Mouse (Mus musculus): ENCODE measurements at regions not wholly inside any gene's neighbourhood (a gene's known extent, or its start where the extent isn't known, plus 50 kb on each side); places are given as distances from the start of the nearest gene placed in this dataset.
"Not testable (repeated sequence)": the region's sequence is repeated elsewhere in the genome, so short reads cannot be mapped to it uniquely, and the experiment has no call there.

DNA sequence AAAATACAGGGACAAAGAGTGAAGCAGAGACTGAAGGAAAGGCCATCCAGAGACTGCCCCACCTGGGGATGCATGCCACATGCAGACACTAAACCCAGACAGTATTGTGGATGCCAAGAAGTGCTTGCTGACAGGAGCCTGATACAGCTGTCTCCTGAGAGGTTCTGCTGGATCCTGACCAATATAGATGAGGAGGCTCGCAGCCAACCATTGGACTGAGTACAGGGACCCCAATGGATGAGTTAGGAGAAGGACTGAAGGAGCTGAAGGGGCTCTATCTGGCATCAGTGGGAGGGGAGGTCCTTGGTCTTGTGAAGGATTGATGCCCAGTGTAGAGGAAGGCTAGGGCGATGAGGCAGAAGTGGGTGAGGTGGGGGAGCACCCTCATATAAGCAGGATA lies 514.4 kb downstream of the Gja1 start:
- DNase-seq (ENCODE audit: low read depth, low spot score), result not testable (repeated sequence)

DNA sequence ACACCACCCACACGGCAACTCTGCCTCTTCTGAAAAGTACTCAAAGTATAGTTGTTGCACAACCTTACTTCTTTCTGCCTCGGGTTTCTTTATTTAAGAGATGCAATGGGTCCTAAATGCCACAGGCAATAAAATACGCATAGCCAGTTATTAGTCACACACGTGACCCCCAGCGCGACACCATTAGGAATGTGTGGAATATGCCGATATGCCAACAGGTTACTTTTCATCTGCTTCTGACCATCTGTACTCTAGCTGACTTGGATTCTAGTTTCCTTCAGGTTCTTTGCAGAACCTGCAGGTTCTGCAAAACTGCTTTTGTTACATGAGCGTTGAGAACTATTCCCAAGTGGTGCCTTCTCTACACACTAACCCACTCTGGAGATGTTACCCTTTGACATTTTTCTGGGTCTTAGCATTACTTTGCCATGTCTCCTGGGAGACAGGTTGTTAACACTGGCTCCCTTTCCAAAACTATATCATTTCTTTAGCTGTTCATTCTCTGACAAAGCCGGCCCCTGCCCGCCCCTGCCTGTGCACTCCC lies 515.6 kb downstream of the Gja1 start:
- no peak for DNase-seq (ENCODE audit: low read depth, low spot score)

DNA sequence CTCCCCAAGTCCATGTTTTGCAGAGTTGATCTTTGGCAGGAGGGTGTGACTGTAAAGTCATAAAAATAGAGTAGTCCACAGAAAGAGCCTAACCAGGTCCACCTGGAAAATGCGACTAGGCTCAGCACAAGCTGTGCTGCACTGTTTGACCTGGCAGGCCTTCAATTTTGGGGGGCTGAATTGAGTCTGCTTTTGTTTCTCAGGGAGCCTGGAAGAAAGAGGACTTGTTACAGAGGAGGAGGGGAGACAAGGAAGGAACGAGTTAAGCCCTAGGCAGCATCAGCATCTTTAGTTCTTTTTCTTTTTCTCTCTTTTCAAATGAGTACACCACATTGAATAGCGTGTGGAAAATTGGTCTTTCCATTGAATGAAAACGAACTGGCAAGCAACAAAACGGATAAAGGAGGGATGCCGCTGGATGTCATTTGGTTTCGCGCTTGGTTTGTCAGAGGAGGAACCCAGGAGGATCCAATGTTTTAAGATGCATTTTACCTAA lies 516.1 kb downstream of the Gja1 start:
- no peak for DNase-seq (ENCODE audit: low read depth, low spot score)

DNA sequence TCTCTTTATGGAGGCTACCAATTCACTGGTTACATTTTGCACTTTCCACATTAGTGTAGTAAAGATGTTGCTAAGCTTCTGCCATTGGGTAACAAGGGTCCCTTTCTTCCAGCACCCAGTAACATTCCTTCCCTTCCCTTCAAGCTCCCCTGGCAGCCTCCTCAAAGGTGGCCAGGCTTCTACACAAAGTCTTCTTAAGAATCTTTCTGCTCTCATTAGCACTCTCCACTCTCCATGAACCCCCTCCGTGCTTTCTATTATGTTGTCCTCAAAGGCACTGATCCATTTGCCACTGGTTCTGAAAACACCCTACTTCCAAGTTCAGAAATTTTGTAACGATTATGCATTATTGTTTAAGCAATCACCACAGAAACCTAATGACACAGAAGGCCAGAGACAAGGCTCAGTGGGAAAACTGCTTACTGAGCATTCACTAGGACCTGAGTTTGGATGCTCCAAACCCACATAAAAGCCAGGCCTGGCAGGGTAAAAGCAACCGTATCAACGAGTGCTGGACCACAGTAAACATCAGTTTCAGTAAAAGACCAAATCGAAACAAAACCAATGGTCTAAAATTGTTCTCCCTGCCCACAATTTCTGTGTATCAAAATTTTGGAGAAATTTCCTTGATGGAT lies 522.6 kb downstream of the Gja1 start:
- DNase-seq (ENCODE audit: low read depth, low spot score), result no peak

DNA sequence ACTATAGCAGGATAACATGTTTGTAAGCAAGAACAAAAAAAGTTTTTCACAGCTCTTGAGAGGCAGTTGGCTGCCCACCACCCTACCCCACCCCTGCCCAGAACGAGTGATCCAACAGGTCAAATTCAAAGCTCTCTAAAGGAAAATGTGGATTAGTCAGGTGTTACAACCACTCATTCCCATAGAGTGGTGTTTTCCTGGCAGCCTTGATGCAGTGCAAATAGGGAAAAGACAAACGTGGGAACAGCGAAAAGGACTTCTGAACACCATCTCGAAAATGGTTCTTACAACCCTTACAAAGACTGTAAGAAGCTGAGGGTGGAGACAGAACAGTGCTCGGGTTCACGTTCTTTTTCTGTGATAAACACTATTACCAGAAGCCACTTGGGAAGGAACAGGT lies 523.8 kb downstream of the Gja1 start:
- no peak for DNase-seq (ENCODE audit: low read depth, low spot score)

DNA sequence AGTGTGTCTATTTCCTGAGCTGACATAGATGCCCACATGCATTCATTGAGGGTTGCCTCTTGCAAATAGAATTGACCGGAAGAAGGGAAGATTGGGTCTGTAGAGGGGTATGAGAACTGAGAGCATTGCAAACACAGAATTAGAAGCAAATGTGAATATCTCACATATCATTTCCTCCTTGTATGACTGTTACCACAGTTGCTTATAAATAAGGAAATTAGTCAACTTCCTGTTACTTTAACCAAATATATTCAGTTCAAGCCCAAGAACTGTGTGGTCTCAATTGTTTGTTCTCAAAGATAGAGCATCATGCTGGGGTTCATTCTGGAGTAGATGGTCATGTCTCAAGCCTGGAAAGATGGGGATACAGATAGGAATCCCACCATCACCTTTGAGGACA lies 535.6 kb downstream of the Gja1 start:
- no peak for DNase-seq (ENCODE audit: low read depth, low spot score)

DNA sequence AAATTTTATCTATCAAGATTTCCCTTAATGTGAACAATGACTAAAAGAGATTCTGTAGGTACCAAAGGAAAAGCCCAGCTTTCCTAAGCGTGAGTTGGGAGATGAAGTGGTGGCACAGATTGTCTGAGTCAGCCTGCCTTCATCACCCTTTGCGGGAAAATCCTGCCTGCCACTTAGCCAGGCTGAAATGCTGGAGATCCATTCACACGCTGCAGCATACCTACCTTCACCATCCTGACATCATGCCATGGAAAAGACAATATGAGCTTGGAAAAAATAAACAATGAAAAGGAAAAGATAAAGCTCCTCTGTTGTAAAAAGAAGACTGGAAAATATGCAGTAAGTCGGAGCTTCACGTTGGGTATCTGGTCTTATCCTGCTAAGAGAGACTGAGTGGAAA lies 537.0 kb downstream of the Gja1 start:
- DNase-seq (ENCODE audit: low read depth, low spot score), result no peak

DNA sequence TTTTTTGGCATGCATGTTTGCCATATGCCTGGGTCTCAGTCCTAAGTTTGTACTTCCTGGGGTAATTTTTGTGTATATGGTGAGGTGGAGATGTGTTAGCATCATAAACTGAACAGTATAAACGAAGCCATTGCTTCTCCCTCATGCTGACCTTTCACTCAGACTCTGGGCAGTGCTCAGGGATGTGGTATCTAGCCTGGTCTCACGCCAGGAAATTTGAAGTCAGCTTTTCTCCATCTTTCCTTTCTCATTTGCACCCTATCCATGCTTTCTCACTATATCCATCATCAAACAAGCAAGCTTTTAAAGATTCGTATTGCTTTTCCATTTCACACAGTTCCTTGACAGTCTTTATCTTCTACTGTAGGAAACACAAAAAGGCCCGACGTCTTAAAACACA lies 541.3 kb downstream of the Gja1 start:
- no peak for DNase-seq (ENCODE audit: low read depth, low spot score)

DNA sequence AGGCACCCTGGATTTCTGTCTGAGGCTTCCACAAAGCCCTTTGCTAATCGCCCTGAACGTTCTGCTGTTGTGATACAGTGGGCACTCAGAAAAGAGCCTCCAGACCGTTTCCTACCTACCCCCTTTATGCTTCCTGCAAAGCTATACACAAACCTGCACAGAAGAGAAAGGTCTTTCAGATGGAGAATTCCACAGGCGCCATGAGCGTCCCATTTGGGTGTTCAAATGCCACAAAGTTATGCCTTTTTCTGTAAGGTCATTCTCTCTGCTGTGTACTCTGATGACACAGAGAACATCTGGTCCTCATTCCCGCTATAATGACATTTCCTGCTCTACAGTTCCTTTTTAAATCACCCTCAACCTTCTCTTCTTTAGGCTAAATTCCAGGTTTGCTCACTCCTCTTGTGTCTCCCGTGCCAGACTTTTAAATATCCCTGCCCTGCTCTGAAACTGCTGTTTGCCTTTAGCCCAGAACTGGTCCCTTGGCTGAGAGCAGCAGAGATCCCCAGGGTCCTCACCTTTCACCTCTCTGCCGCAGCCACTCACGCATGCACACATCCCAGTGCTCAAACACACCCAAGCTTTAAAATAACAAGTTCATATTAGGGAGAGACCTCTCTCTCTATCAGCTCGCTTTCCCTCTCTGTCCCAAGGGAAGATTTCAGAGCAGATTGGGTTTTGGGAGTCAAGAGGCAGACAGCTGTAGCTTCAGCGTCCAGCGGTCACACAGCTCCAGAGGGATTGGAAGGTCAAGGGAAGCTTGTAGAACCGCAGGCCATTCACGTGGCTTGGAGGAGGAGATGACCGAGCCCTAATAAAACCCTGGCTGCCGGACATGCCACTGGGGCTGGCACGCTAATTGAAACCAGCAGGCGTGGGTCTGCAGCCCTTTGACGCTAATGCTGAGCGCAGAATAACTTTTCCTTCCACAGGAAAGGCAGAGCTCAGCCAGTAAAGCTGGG lies 543.9 kb downstream of the Gja1 start:
- DNase-seq (ENCODE audit: low read depth, low spot score), result no peak

DNA sequence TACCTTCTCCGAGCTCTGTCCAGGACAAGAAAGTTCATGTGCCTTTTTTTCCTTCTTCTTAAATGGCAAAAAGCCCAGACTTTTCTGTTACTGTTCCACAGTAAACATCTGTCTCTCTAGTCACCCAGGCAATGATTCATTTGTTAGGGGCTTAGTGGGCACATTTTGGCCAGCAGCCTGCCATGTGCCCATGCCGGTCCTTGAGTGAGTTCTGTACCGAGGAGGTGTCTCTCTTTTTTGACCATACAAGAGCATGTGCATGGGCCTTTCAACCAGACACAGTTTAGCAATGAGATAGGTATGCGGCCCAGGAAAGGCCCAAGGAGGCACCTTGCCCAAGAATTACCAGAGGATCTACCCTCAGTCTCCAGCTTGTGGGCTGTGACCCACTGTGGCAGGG lies 551.0 kb upstream of the Hsf2 start:
- no peak for DNase-seq (ENCODE audit: low read depth, low spot score)

DNA sequence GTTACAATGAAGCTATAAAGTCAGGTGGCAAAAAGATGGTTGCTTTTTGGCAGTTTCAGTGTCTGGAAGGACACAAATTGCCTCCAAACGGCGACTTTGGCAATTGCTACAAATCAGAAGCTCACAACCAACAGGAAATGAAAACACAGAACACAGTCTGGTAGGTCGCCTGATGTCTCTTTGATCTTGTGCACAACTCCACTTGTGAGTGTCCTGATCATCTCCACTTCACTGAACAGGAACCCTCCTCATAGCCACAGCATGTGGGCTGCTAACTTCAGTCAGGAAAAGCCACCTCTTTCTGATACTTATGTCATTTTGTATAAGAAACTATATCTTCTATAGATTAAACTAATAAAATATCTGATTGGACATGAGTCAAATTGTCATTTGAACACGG lies 544.2 kb upstream of the Hsf2 start:
- no peak for DNase-seq (ENCODE audit: low read depth, low spot score)

DNA sequence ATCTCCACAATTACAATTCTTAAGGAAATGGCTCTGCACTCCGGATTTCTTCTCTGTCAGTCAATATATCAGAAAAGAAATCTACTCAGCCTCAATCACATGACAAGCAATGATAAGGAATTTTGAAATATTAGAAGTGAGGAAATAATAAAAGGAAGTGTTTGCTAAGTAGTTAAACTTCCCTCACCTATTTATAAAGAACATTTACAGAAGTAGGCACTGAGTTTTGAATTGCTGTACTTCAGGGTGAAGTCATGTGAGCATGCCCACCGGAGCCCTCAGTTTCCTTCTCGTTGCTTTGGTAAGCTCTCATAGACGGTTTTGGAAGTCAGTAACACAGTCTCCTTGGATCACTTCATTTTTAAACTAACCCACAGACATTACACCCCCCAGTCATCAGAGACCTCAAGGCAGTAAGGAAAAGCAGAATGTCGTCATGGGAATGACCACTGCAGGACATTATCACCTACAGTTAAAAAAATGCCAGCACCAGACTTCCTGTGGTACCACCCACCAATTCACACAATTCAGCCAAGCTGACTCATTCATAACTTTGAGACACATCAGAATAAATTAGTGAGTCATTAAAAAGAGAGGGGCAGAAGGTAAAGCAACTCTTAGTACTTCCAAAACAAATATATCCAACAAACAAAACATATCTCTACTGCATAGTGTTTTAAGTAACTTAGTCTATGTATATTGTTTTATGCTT lies 541.6 kb upstream of the Hsf2 start:
- DNase-seq (ENCODE audit: low read depth, low spot score), result no peak

DNA sequence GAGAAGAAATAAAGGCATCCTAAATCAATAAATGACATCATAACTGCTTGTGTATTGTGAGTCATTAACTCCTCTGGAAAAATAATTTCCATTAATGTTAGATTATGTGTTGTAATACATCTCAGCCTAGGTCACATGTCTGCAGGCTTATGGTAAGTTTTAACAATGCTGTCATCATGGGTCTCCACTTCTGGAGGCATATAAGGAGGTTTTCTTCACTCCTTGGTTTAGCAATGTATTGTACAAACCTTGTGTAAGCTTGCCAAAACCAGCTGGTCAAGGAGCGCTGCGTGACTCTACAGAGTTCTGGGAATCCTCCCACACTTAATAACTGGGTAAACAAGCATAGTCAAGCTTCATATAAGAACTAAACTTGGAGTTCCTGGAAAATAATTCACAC lies 529.5 kb upstream of the Hsf2 start:
- DNase-seq (ENCODE audit: low read depth, low spot score), result no peak

DNA sequence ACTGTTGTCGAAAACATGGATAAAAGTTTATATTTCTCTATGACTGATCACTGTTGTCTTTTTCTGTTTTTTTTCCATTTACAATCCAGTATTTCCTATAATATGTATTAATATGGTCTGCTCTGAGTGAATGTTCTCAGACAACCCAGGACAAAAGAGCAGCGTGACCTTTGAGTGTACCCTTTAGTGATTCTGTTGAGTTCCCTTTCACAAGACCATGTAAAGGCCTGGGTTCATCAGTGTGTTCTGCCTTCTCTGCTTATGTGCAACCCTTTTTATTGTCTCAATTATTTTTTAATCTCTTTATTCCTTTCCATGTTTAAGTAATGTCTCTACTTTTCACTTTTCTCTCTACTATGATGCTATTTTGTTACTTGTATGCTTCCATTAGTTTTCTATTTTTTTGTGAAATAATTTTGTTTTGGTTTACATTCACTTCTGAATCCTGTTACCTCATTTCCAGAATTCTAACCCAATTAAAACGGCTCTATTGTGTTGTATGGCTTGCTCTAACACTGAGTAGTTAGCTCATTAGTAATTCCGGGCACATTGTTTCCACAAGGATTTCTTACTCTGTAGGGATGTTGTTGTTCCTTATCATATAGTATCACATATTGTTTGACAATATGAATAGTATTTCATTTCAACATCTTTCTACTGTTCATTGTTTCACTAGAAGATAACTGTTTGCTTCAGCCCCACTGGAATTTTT lies 523.9 kb upstream of the Hsf2 start:
- no peak for DNase-seq (ENCODE audit: low read depth, low spot score)

DNA sequence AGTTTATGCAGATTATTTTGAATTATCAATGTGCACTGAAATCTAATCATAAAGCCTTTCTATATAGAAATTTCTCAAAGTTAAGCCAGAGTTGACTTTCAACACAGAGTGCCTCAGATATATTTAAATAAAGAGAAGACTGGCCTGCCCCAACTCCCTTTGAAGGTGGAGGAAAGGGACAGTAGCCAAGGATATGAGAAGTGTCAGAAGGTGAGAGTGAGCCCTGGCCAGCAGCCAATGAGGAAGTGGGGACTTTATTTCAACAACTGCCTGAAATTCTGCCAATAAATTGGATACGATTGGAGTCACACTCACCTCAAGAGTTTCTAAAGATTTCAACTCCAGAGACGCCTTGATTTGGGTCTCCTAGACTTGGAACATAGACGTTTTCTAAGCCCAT lies 523.0 kb upstream of the Hsf2 start:
- DNase-seq (ENCODE audit: low read depth, low spot score), result no peak

DNA sequence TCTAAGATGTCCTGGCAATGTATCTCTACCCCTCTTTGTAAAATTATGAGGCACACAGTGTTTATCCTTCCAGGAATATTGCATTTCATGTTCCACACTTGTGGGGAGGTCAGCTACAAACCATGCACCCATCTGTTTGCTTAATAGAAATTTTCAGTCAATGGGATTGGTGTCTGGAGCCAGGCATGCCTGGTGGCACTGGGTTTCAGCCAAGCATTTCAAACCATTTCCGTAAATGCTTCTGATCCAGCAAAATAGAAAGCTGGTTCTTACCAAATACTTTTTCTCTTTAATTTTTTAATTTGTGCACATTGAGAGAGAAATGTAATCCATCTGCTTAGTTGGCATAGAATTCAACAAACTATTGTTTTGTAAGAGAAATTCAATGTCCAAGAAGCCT lies 517.3 kb upstream of the Hsf2 start:
- DNase-seq (ENCODE audit: low read depth, low spot score), result no peak

DNA sequence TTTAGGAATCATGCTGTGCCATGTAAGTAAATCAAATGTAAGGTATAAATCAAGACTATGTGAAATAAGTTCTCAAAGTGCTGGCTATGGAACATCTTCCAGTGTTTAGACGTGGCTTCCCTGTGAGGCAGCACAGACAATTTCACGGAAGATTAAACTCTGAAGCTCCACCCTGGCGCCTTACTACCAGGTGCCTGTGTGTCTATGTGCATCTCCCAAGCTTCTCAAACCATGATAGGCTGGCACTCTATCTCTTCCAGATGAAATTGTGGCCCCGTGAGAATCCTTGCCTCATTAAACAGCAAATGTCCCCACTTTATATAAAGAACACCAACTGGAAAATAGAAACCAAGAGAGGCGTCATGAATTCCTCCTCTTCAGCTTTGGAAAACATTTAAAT lies 511.4 kb upstream of the Hsf2 start:
- DNase-seq (ENCODE audit: low read depth, low spot score), result no peak

DNA sequence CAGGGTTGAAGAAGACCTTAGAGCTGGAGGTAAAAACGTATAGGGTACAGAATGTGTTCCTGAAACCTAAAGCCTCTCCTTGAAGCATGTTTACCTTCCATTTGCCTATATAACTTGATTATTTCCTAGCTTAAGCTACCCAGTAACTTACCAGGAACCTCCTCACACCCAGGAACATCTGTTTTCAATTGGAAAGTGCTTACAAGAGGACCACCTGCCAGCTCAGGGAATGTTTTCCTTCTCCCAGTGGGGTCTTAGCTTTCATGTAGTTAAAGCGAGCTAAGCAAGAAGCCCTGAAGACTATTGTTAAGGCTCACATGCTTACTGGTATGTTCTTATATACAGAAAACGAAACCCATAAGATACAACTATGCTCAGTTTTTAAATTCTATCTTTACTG lies 506.6 kb upstream of the Hsf2 start:
- no peak for DNase-seq (ENCODE audit: low read depth, low spot score)

DNA sequence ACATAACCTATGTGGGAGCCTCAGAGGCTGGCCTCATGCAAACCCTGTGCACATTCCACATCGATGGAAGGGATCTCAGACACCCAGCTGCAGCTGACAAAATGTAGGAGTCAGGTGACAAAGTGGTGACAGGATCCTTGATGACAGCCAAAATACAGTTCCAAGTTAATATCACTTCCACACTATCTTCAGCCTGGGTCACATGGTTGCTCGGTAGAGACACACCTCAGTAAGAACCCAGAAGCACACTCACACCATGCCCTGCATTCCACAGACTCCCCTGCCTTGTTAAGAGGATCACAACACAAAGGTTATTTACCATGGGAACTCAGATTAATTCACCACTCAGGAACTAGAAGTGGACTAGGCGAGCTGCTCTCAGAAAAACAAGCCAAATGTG lies 505.4 kb upstream of the Hsf2 start:
- no peak for DNase-seq (ENCODE audit: low read depth, low spot score)

DNA sequence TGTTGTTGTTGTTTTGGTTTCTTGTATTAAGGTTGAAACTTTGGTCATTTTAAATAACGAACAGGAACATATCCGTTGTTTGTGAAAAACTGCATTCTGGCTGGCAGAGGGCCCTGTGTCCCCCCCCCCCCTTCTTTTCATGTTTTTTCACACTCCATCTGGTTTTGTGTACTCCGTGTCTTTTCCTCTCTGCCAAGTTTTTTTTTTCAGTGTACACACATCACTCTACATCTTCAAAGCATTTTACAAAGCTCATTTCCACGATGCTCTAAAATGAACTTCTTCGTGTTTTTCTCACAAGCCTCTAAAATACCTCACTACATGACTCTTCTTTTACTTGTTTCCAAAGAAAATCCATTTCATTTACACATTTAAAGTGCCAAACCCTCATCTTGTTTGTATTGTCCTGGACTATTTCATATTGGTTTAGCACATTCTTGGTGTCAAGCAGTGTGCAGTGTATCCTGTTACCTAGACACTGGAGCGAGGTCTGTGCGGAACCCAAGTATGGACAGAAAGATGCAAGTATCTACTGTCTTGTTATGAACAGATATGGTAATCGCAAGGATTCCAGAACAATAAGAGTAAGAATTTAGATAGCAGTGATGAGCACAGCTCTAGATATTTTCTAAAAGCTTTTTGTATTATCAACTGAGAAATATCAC lies 503.5 kb upstream of the Hsf2 start:
- DNase-seq (ENCODE audit: low read depth, low spot score), result no peak

DNA sequence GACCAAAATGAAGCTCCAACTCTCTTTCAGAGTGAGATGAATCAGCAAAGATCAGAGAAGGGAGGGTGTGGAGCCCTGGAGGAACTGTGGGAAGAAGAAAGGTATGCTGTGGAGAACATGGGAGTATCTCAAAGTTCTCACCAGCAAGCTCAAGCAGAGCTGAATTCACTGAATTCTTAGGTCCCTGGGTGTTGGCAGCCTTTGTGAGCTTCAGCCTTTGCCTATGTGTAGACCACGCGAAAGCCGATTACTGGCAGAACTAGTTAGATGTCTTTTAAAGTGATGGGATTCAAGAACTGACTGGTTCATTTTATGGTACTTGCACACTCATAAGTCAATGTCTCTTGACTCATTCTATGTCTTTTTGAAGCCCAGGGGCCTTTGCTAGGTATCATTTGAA lies 491.2 kb upstream of the Hsf2 start:
- no peak for DNase-seq (ENCODE audit: low read depth, low spot score)
